Comparison of ENCODE assay signal across 15 mouse cellular contexts in the genomic region with DNA sequence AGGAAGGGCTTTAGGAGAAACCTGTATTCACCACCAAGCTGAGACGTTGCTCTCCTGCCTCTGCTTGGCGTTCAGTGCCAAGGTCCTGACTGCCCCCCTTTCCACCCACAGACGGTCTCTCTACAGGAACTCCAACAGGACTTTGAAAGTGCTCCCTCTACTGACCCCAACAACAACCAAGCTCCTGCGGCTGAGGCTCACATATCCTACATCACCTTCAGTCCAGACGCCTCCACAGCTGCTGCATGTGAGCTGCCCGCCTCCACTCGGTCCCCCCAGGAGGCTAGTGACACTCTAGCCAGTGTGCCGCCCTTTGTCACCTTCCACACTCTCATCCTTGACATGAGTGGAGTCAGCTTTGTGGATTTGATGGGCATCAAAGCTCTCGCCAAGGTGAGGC. TPM values are rescaled to one million over a fixed set of nuclear protein-coding genes. Genes with fewer than 3 reads are reported as not detected.
DNase-seq lines count a peak whose midpoint lies in the region; ATAC-seq and TF ChIP-seq lines count a peak whose summit lies in the region.
"Had no signal": no experiment of that assay in that cellular context is flagged by ENCODE, and none has a peak within 500 bp of the region (broad histone marks: within the 10 kb centered on the region; RNA-seq: fewer than 3 reads in every experiment).

No protein-coding gene starts in this region.

- H3K27me3 ChIP-seq in midbrain, postnatal 0 days (ENCODE audit: insufficient read depth, low read length): no peaks in the 10 kb centered on the region
- no peaks in the 10 kb centered on the region for H3K27me3 ChIP-seq in midbrain, embryonic 15.5 days (replicated peaks)

- H3K36me3 ChIP-seq in midbrain, postnatal 0 days (ENCODE audit: insufficient read depth, low read length): no peaks in the 10 kb centered on the region
- H3K36me3 ChIP-seq in midbrain, embryonic 15.5 days (replicated peaks): no peaks in the 10 kb centered on the region

- no peaks in the 10 kb centered on the region for H3K9me3 ChIP-seq in midbrain, postnatal 0 days (ENCODE audit: low read length)
- no peaks in the 10 kb centered on the region for H3K9me3 ChIP-seq in midbrain, embryonic 15.5 days
- H3K9me3 ChIP-seq: megakaryocyte, embryonic 14.5 days had no signal

- no peak overlapping the region for H3K9ac ChIP-seq in midbrain, postnatal 0 days (replicated peaks; ENCODE audit: low read length, poor library complexity, severe bottlenecking)
- no peak overlapping the region for H3K9ac ChIP-seq in midbrain, embryonic 15.5 days

- peak; percentile 14 to 55 for DNase-seq in adrenal gland, adult (ENCODE audit: inconsistent age in 2 of 2, low spot score in 1 of 2)
- no peak for DNase-seq in adrenal gland, adult 8-10 months
- DNase-seq in heart, postnatal 14 days: peak; percentile 1 to 6
- no peak for DNase-seq in heart, adult 9 months (ENCODE audit: low spot score in 2 of 2)
- DNase-seq in midbrain, postnatal 0 days (ENCODE audit: low spot score): no peak
- DNase-seq in left cerebral cortex, postnatal 25 days (ENCODE audit: low spot score in 2 of 2): no peak
- DNase-seq: cerebellum, adult 18-20 months; gastrocnemius, postnatal 25 days; kidney, adult 18-20 months had no signal

- WGBS in midbrain, postnatal 0 days: 69% methylated on average over 9 of the region's 9 CpGs
- 61% methylated on average over 9 of the region's 9 CpGs for WGBS in midbrain, embryonic 15.5 days

- no peak overlapping the region for H3K4me2 ChIP-seq in midbrain, postnatal 0 days (ENCODE audit: low read depth, low read length, poor library complexity, severe bottlenecking)
- H3K4me2 ChIP-seq in midbrain, embryonic 15.5 days: no peak overlapping the region

- H3K4me1 ChIP-seq in midbrain, postnatal 0 days (ENCODE audit: insufficient read depth, low read length): peaks cover 3% of the 10 kb centered on the region; the same call in 1 of the 2 replicates
- H3K4me1 ChIP-seq in midbrain, embryonic 15.5 days: peaks cover 3% of the 10 kb centered on the region; the same call in 1 of the 2 replicates

- no peak overlapping the region for H3K27ac ChIP-seq in midbrain, postnatal 0 days (ENCODE audit: low read depth, low read length)
- H3K27ac ChIP-seq in midbrain, embryonic 15.5 days: no peak overlapping the region
- H3K27ac ChIP-seq: left cerebral cortex, adult 2 months had no signal

- intact Hi-C loops in heart, postnatal 14 days (cut with DNase I): no loop called here
- intact Hi-C loops in left cerebral cortex, postnatal 25 days (cut with DNase I): loop anchor here (5.0 to 10.0 kb wide), 2 partner anchors 149 to 216 kb away; no protein-coding TSS in a partner anchor

- no peak overlapping the region for H3K4me3 ChIP-seq in midbrain, postnatal 0 days (ENCODE audit: low read depth, low read length)
- no peak overlapping the region for H3K4me3 ChIP-seq in midbrain, embryonic 15.5 days
- H3K4me3 ChIP-seq: left cerebral cortex, adult 2 months; megakaryocyte, embryonic 14.5 days had no signal

- no peak for ATAC-seq in midbrain, postnatal 0 days (ENCODE audit: low FRiP score)
- ATAC-seq in midbrain, embryonic 15.5 days (replicated peaks): no peak
- peak; percentile 37 to 58; a peak in 2 of 4 replicates for ATAC-seq in hematopoietic stem cell, adult 5-6 weeks (replicated peaks in 1 of 2; ENCODE audit: insufficient read depth in 1 of 2, low FRiP score in 2 of 2, low TSS enrichment in 1 of 2, low read depth in 1 of 2, poor library complexity in 2 of 2, severe bottlenecking in 2 of 2)

- 0 out of 2 replicates have a peak, but pooled peaks have one; percentile 18 for TF ChIP-seq CTCF in midbrain, postnatal 0 days (IDR thresholded peaks at IDR 0.05)

RNA-seq across cellular contexts. Expression of gene Slc26a9, which starts 19.9 kb away (rescaled TPM):
- under 1 TPM in 3 of 4 experiments, not detected in 1; 0.06 to 0.28 (median 0.23) TPM for total RNA-seq in adrenal gland, adult 8-10 months (2022)
- not detected for total RNA-seq in heart, postnatal 14 days (2021)
- 0.44 TPM in 1 of 2 replicates, not detected in the other for total RNA-seq in midbrain, postnatal 0 days (2014; rRNA removed)
- polyA plus RNA-seq in midbrain, postnatal 0 days (2015; fragmentation: Nextera tagmentation; extraction: Ambion mirVana): 0.10 and 0.14 TPM in 2 replicates
- polyA plus RNA-seq in midbrain, embryonic 15.5 days (2015; fragmentation: Nextera tagmentation; extraction: Ambion mirVana): 0.05 and 0.08 TPM in 2 replicates
- not detected in 2 replicates for total RNA-seq in hematopoietic stem cell, adult 5-6 weeks (2017)
- under 1 TPM in 1 of 2 experiments, not detected in 1; 0.14 TPM for total RNA-seq in left cerebral cortex, postnatal 25 days (2021)
- total RNA-seq: gastrocnemius, postnatal 25 days; heart, postnatal 25 days had no signal
- polyA plus RNA-seq: liver, adult 2 months had no signal

RNA-seq across cellular contexts. Expression of gene Pm20d1, which starts 33.5 kb away (rescaled TPM):
- 10 to 100 TPM in 2 of 4 experiments, 1 to 10 TPM in 2; 6.2 to 15.0 (median 10.6) TPM for total RNA-seq in adrenal gland, adult 8-10 months (2022)
- total RNA-seq in heart, postnatal 14 days (2021): 1 to 10 TPM; 4.4 TPM
- total RNA-seq in midbrain, postnatal 0 days (2014; rRNA removed): 0.05 TPM in 2 replicates
- 0.29 and 0.38 TPM in 2 replicates for polyA plus RNA-seq in midbrain, postnatal 0 days (2015; fragmentation: Nextera tagmentation; extraction: Ambion mirVana)
- polyA plus RNA-seq in midbrain, embryonic 15.5 days (2015; fragmentation: Nextera tagmentation; extraction: Ambion mirVana): 0.22 and 0.29 TPM in 2 replicates
- not detected in 2 replicates for total RNA-seq in hematopoietic stem cell, adult 5-6 weeks (2017)
- total RNA-seq in left cerebral cortex, postnatal 25 days (2021): 1 to 10 TPM; 1.9 to 2.1 TPM

Comparison
In these comparisons a context has a peak if more than half of its experiments do, and no peak if none do; other contexts are left out.
1. DNase-seq: peak in adrenal gland, adult (2 of 2) and heart, postnatal 14 days (2 of 2); none in adrenal gland, adult 8-10 months (single experiment), heart, adult 9 months (0 of 2), midbrain, postnatal 0 days (single experiment) and left cerebral cortex, postnatal 25 days (0 of 2).
2. ATAC-seq: peak in hematopoietic stem cell, adult 5-6 weeks (2 of 2); none in midbrain, postnatal 0 days (single experiment) and midbrain, embryonic 15.5 days (single experiment).